Mouse (Mus musculus): ENCODE measurements around the gene Traf3ip3. TPM values are rescaled to one million over a fixed set of nuclear protein-coding genes. Genes with fewer than 3 reads are reported as not detected.

Gene Traf3ip3
- polyA plus RNA-seq, 1 experiment from 2014 or later = 2.3 TPM

- no peak for DNase-seq (ENCODE audit: low spot score)
- Histone ChIP-seq H3K27me3 (ENCODE audit: control insufficient read depth, insufficient read depth, low read length) (no peaks in the 10 kb centered on the region), H3K27ac (ENCODE audit: low read depth, low read length) (no peak overlapping the region), H3K4me2 (replicated peaks; ENCODE audit: low read depth, low read length) (no peak overlapping the region), H3K9ac (ENCODE audit: low read depth, low read length) (no peak overlapping the region), H3K4me3 (ENCODE audit: low read depth, low read length) (no peak overlapping the region), H3K4me1 (replicated peaks; ENCODE audit: control insufficient read depth, insufficient read depth, low read length) (no peaks in the 10 kb centered on the region; the same call in 1 of the 2 replicates), H3K36me3 (ENCODE audit: control insufficient read depth, insufficient read depth, low read length) (no peaks in the 10 kb centered on the region), H3K9me3 (ENCODE audit: control insufficient read depth, low read length) (no peaks in the 10 kb centered on the region)
- no peak for ATAC-seq (ENCODE audit: low FRiP score)
- 83% methylated on average over 6 of the region's 6 CpGs for WGBS
Measured at GRCm38 (mm10) chr1:193131311-193131948, 70.1 kb downstream of the Traf3ip3 start.

- DNase-seq (ENCODE audit: low spot score) (no peak), ATAC-seq (ENCODE audit: low FRiP score) (no peak)
- Histone ChIP-seq H3K9ac (ENCODE audit: low read depth, low read length) (peak overlapping the region; percentile 61; the same call in 1 of the 2 replicates), H3K4me2 (replicated peaks; ENCODE audit: low read depth, low read length) (no peak overlapping the region), H3K9me3 (ENCODE audit: control insufficient read depth, low read length) (no peaks in the 10 kb centered on the region), H3K4me1 (replicated peaks; ENCODE audit: control insufficient read depth, insufficient read depth, low read length) (no peaks in the 10 kb centered on the region; the same call in 1 of the 2 replicates), H3K27me3 (ENCODE audit: control insufficient read depth, insufficient read depth, low read length) (no peaks in the 10 kb centered on the region), H3K27ac (ENCODE audit: low read depth, low read length) (no peak overlapping the region), H3K4me3 (ENCODE audit: low read depth, low read length) (peak overlapping the region; percentile 97), H3K36me3 (ENCODE audit: control insufficient read depth, insufficient read depth, low read length) (no peaks in the 10 kb centered on the region)
- 87% methylated on average over 8 of the region's 8 CpGs for WGBS
Measured at GRCm38 (mm10) chr1:193130839-193131238, 70.7 kb downstream of the Traf3ip3 start.

DNA sequence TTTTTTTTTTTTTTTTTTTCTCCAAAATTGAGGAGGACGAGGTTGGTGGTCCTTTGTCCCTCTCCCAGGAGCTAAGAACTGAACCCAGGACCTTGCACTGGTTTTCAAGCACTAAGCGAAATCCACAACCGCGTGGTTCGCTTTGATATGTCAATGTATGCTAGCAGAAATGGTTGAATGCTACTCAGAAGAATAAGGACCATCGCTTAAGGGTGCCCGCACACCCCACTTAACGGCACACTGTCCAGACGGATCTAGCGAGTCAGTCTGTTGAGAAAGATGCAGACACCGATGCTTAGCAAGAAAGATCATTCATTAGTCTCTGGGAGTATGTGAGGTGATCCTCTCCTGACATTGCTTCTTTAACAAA, 71.1 kb downstream of the Traf3ip3 start:
- H3K36me3 ChIP-seq (ENCODE audit: control insufficient read depth, insufficient read depth, low read length) = no peaks in the 10 kb centered on the region
- peak overlapping the region; percentile 61 for H3K9ac ChIP-seq (ENCODE audit: low read depth, low read length)

DNA sequence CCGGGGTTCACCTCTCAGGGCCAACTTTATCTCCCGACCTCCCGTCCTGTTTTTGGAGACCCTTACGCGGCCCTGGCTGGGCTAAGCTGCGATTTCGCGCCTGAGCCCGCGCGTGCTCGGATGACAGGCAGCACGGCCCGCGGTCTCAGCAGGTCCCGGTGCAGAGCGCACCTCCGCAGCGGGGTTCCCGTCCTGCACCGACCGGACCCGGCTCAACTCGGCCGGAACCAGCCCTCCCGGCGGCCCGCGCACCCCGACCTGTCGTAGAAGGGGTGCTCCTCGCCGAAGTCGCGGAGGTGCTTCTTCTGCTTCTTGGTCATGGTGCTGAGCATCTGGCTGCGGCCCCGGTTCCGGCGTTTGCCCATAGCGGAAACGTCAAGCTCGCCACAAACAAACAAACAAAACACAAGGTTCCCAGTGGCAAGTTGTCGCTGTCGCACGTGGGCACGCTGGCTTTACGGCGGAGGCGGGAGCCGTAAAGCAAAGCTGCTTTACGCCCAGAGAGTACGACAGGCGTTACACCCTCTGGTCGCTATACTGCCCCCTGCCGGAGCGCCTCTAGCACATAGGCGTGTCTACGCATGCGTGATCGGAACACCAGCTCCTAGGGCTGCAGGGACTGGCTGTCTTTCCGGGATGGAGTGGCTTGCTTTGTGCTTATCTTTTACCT, 71.6 kb downstream of the Traf3ip3 start, which contains the start of gene Diexf:
Gene Diexf, minus strand, starts transcription at position 487 of the 670 bp plus-strand sequence.
- DNase-seq (ENCODE audit: low spot score) (peak; percentile 100), ATAC-seq (ENCODE audit: low FRiP score) (peak; percentile 97)
- Histone ChIP-seq H3K4me1 (replicated peaks; ENCODE audit: control insufficient read depth, insufficient read depth, low read length) (no peaks in the 10 kb centered on the region; the same call in 1 of the 2 replicates), H3K9me3 (ENCODE audit: control insufficient read depth, low read length) (no peaks in the 10 kb centered on the region), H3K27ac (ENCODE audit: low read depth, low read length) (no peak within 1 kb of the TSS), H3K9ac (ENCODE audit: low read depth, low read length) (peak within 1 kb of the TSS; percentile 85), H3K4me3 (ENCODE audit: low read depth, low read length) (peak within 1 kb of the TSS; percentile 97), H3K27me3 (ENCODE audit: control insufficient read depth, insufficient read depth, low read length) (no peaks in the 10 kb centered on the region), H3K4me2 (replicated peaks; ENCODE audit: low read depth, low read length) (peak within 1 kb of the TSS; percentile 54), H3K36me3 (ENCODE audit: control insufficient read depth, insufficient read depth, low read length) (no peaks in the 10 kb centered on the region)
- WGBS = under 1% methylated on average over 59 of the region's 61 CpGs

More for the DNA sequence above, 71.1 kb downstream of the Traf3ip3 start:
- ATAC-seq (ENCODE audit: low FRiP score) (peak; percentile 74), DNase-seq (ENCODE audit: low spot score) (no peak)
- H3K4me1 ChIP-seq (replicated peaks; ENCODE audit: control insufficient read depth, insufficient read depth, low read length) = no peaks in the 10 kb centered on the region; the same call in 1 of the 2 replicates
- no peaks in the 10 kb centered on the region for H3K9me3 ChIP-seq (ENCODE audit: control insufficient read depth, low read length)
- no peak overlapping the region for H3K27ac ChIP-seq (ENCODE audit: low read depth, low read length)
- 22% methylated on average over 11 of the region's 11 CpGs for WGBS
- no peaks in the 10 kb centered on the region for H3K27me3 ChIP-seq (ENCODE audit: control insufficient read depth, insufficient read depth, low read length)
- H3K4me3 ChIP-seq (ENCODE audit: low read depth, low read length) = peak overlapping the region; percentile 97
- peak overlapping the region; percentile 54 for H3K4me2 ChIP-seq (replicated peaks; ENCODE audit: low read depth, low read length)

GRCm38 (mm10) chr1:193129321-193129720, 72.2 kb downstream of the Traf3ip3 start:
- ATAC-seq (ENCODE audit: low FRiP score) = no peak
- H3K27ac ChIP-seq (ENCODE audit: low read depth, low read length) = no peak overlapping the region
- H3K9me3 ChIP-seq (ENCODE audit: control insufficient read depth, low read length) = no peaks in the 10 kb centered on the region
- H3K4me1 ChIP-seq (replicated peaks; ENCODE audit: control insufficient read depth, insufficient read depth, low read length) = no peaks in the 10 kb centered on the region; the same call in 1 of the 2 replicates
- no peak for DNase-seq (ENCODE audit: low spot score)
- peak overlapping the region; percentile 54 for H3K4me2 ChIP-seq (replicated peaks; ENCODE audit: low read depth, low read length)
- peak overlapping the region; percentile 85 for H3K9ac ChIP-seq (ENCODE audit: low read depth, low read length)
- WGBS = 32% methylated on average over 5 of the region's 5 CpGs
- no peaks in the 10 kb centered on the region for H3K36me3 ChIP-seq (ENCODE audit: control insufficient read depth, insufficient read depth, low read length)
- H3K27me3 ChIP-seq (ENCODE audit: control insufficient read depth, insufficient read depth, low read length) = no peaks in the 10 kb centered on the region
- peak overlapping the region; percentile 97 for H3K4me3 ChIP-seq (ENCODE audit: low read depth, low read length)

DNA sequence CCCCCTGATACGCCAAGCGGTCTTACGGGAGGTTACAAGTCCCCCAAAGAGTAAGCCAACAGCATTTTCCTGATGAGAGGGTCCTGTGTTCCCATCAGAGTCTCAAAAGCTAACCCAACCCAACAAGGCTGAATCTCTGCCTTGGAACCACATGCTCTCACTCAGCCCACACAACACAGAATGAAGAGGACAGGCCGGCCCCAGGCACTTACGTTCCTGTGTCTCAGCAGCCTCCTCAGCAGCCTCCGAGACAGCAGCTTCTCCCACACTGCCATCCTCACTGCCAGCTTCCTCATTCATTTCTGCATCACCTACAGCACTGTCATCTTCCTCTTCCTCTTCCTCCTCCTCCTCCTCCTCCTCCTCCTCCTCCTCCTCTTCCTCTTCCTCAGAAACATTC, 73.4 kb downstream of the Traf3ip3 start:
- no peak for ATAC-seq (ENCODE audit: low FRiP score)
- H3K9me3 ChIP-seq (ENCODE audit: control insufficient read depth, low read length) = no peaks in the 10 kb centered on the region
- H3K27ac ChIP-seq (ENCODE audit: low read depth, low read length) = no peak overlapping the region
- no peak overlapping the region for H3K4me3 ChIP-seq (ENCODE audit: low read depth, low read length)
- WGBS = 93% methylated on average over 6 of the region's 6 CpGs
- H3K27me3 ChIP-seq (ENCODE audit: control insufficient read depth, insufficient read depth, low read length) = no peaks in the 10 kb centered on the region
- H3K4me2 ChIP-seq (replicated peaks; ENCODE audit: low read depth, low read length) = no peak overlapping the region
- H3K9ac ChIP-seq (ENCODE audit: low read depth, low read length) = no peak overlapping the region
- H3K36me3 ChIP-seq (ENCODE audit: control insufficient read depth, insufficient read depth, low read length) = no peaks in the 10 kb centered on the region
- no peak for DNase-seq (ENCODE audit: low spot score)
- H3K4me1 ChIP-seq (replicated peaks; ENCODE audit: control insufficient read depth, insufficient read depth, low read length) = no peaks in the 10 kb centered on the region; the same call in 1 of the 2 replicates

- Histone ChIP-seq H3K27ac (ENCODE audit: low read depth, low read length) (no peak overlapping the region), H3K9ac (ENCODE audit: low read depth, low read length) (no peak overlapping the region), H3K4me2 (replicated peaks; ENCODE audit: low read depth, low read length) (no peak overlapping the region), H3K36me3 (ENCODE audit: control insufficient read depth, insufficient read depth, low read length) (0 out of 2 replicates have a peak, but pooled peaks cover 9% of the 10 kb centered on the region), H3K27me3 (ENCODE audit: control insufficient read depth, insufficient read depth, low read length) (no peaks in the 10 kb centered on the region), H3K9me3 (ENCODE audit: control insufficient read depth, low read length) (no peaks in the 10 kb centered on the region), H3K4me3 (ENCODE audit: low read depth, low read length) (no peak overlapping the region), H3K4me1 (replicated peaks; ENCODE audit: control insufficient read depth, insufficient read depth, low read length) (no peaks in the 10 kb centered on the region; the same call in 1 of the 2 replicates)
- DNase-seq (ENCODE audit: low spot score) (no peak), ATAC-seq (ENCODE audit: low FRiP score) (no peak)
- WGBS = 82% methylated on average over 4 of the region's 4 CpGs
Measured at GRCm38 (mm10) chr1:193125835-193126234, 75.7 kb downstream of the Traf3ip3 start.

All from hindbrain, embryonic 11.5 days (tissue).